ENCODE assay signal across 17 mouse cellular contexts in the genomic region with DNA sequence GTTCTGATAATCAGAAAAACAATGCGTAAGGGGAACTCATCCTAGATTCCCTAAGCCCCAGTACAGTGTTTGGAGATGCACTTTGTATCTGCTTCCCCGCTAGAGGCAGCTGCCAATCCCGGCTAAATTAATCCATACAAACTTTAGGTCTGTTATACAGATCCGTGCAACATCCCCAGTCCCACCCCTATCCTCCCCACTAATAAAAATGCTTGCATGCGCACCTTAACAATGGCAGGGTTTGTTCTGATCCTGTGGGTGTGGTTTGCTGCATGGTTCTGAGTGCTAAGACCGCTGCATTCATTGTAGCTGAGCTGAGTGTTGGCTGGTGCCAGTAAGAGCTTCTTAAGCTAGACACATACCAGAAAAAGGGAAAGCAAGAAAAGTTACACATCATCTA.
DNase-seq lines count a peak whose midpoint lies in the region; ATAC-seq and TF ChIP-seq lines count a peak whose summit lies in the region.
"Had no signal": no experiment of that assay in that cellular context is flagged by ENCODE, and none has a peak within 500 bp of the region (broad histone marks: within the 10 kb centered on the region; RNA-seq: fewer than 3 reads in every experiment).

No protein-coding gene starts in this region.

- H3K36me3 ChIP-seq in forebrain, embryonic 12.5 days (replicated peaks), result no peaks in the 10 kb centered on the region
- H3K36me3 ChIP-seq in hindbrain, embryonic 12.5 days, result no peaks in the 10 kb centered on the region
- no peaks in the 10 kb centered on the region for H3K36me3 ChIP-seq in midbrain, postnatal 0 days (ENCODE audit: insufficient read depth, low read length)
- H3K36me3 ChIP-seq: lung, embryonic 15.5 days had no signal

- intact Hi-C loops in heart, postnatal 36 days (cut with DNase I), result no loop called here

- no peaks in the 10 kb centered on the region for H3K27me3 ChIP-seq in forebrain, embryonic 12.5 days
- no peaks in the 10 kb centered on the region for H3K27me3 ChIP-seq in hindbrain, embryonic 12.5 days
- H3K27me3 ChIP-seq in midbrain, postnatal 0 days (ENCODE audit: insufficient read depth, low read length), result no peaks in the 10 kb centered on the region
- H3K27me3 ChIP-seq: CH12.LX; lung, embryonic 15.5 days; megakaryocyte, embryonic 14.5 days had no signal

- no peak overlapping the region for H3K27ac ChIP-seq in layer of hippocampus, adult 2 months
- H3K27ac ChIP-seq in forebrain, embryonic 12.5 days, result no peak overlapping the region
- no peak overlapping the region for H3K27ac ChIP-seq in hindbrain, embryonic 12.5 days
- H3K27ac ChIP-seq in midbrain, postnatal 0 days (ENCODE audit: low read depth, low read length), result no peak overlapping the region
- H3K27ac ChIP-seq: heart, embryonic 10.5 days; lung, embryonic 15.5 days had no signal

- H3K4me2 ChIP-seq in forebrain, embryonic 12.5 days, result peak overlapping the region; percentile 29
- 0 out of 2 replicates have a peak overlapping the region, but pooled peaks have one; percentile 8 for H3K4me2 ChIP-seq in hindbrain, embryonic 12.5 days (replicated peaks)
- H3K4me2 ChIP-seq in midbrain, postnatal 0 days (ENCODE audit: low read depth, low read length, poor library complexity, severe bottlenecking), result peak overlapping the region; percentile 26
- H3K4me2 ChIP-seq: lung, embryonic 15.5 days had no signal

- no peak for DNase-seq in layer of hippocampus, adult 2 months (ENCODE audit: low spot score in 2 of 2)
- no peak for DNase-seq in layer of hippocampus, adult 8-10 months (ENCODE audit: low spot score in 2 of 2)
- DNase-seq in midbrain, postnatal 0 days (ENCODE audit: low spot score), result no peak
- DNase-seq in cerebellum, adult 9-11 months, result no peak
- DNase-seq in heart, postnatal 36 days, result no peak
- DNase-seq: adrenal gland, postnatal 10 days; gastrocnemius, postnatal 14 days; heart, postnatal 4 days; kidney, postnatal 10 days; liver; thymus, postnatal 4 days had no signal

- peak; percentile 70; the same call in 1 of the 2 replicates for ATAC-seq in forebrain, embryonic 12.5 days (ENCODE audit: low FRiP score)
- no peak for ATAC-seq in hindbrain, embryonic 12.5 days (ENCODE audit: low FRiP score)
- no peak for ATAC-seq in midbrain, postnatal 0 days (ENCODE audit: low FRiP score)

- H3K9me3 ChIP-seq in forebrain, embryonic 12.5 days, result no peaks in the 10 kb centered on the region
- no peaks in the 10 kb centered on the region for H3K9me3 ChIP-seq in hindbrain, embryonic 12.5 days (replicated peaks)
- H3K9me3 ChIP-seq in midbrain, postnatal 0 days (ENCODE audit: low read length), result no peaks in the 10 kb centered on the region
- H3K9me3 ChIP-seq: heart, embryonic 10.5 days; lung, embryonic 15.5 days had no signal

- H3K9ac ChIP-seq in forebrain, embryonic 12.5 days, result no peak overlapping the region
- no peak overlapping the region for H3K9ac ChIP-seq in hindbrain, embryonic 12.5 days
- no peak overlapping the region for H3K9ac ChIP-seq in midbrain, postnatal 0 days (replicated peaks; ENCODE audit: low read length, poor library complexity, severe bottlenecking)
- H3K9ac ChIP-seq: lung, embryonic 15.5 days had no signal

- WGBS in forebrain, embryonic 12.5 days, result 59% methylated on average over 6 of the region's 6 CpGs
- 57% methylated on average over 6 of the region's 6 CpGs for WGBS in hindbrain, embryonic 12.5 days
- 60% methylated on average over 6 of the region's 6 CpGs for WGBS in midbrain, postnatal 0 days

- TF ChIP-seq CTCF in layer of hippocampus, adult 2 months (conservative IDR thresholded peaks at IDR 0.05), result peak; percentile 40
- no peak for TF ChIP-seq CTCF in midbrain, postnatal 0 days (IDR thresholded peaks at IDR 0.05)

- H3K4me3 ChIP-seq in layer of hippocampus, adult 2 months, result peak overlapping the region; percentile 44
- 0 out of 2 replicates have a peak overlapping the region, but pooled peaks have one; percentile 2 for H3K4me3 ChIP-seq in forebrain, embryonic 12.5 days (replicated peaks)
- no peak overlapping the region for H3K4me3 ChIP-seq in hindbrain, embryonic 12.5 days
- no peak overlapping the region for H3K4me3 ChIP-seq in midbrain, postnatal 0 days (ENCODE audit: low read depth, low read length)
- H3K4me3 ChIP-seq: heart, embryonic 10.5 days; lung, embryonic 15.5 days; megakaryocyte, embryonic 14.5 days had no signal

- peaks cover 7% of the 10 kb centered on the region for H3K4me1 ChIP-seq in forebrain, embryonic 12.5 days
- H3K4me1 ChIP-seq in hindbrain, embryonic 12.5 days, result no peaks in the 10 kb centered on the region
- no peaks in the 10 kb centered on the region for H3K4me1 ChIP-seq in midbrain, postnatal 0 days (ENCODE audit: insufficient read depth, low read length)
- H3K4me1 ChIP-seq: heart, embryonic 10.5 days; megakaryocyte, embryonic 14.5 days had no signal

Comparison
In these comparisons a context has a peak if more than half of its experiments do, and no peak if none do; other contexts are left out.
1. H3K4me3 ChIP-seq: peak in layer of hippocampus, adult 2 months (single experiment) and forebrain, embryonic 12.5 days (single experiment); none in hindbrain, embryonic 12.5 days (single experiment) and midbrain, postnatal 0 days (single experiment).
2. Peak in every context shown above with its lines, with median percentiles within 50 percentile points of each other: H3K4me2 ChIP-seq.